ENCODE assay signal across 8 mouse cellular contexts in genomic region chr16:21423546-21423910, GRCm38 (mm10). TPM values are rescaled to one million over a fixed set of nuclear protein-coding genes. Genes with fewer than 3 reads are reported as not detected.
DNase-seq lines count a peak whose midpoint lies in the region; ATAC-seq and TF ChIP-seq lines count a peak whose summit lies in the region.

No protein-coding gene starts in this region.

- under 1% methylated on average over 10 of the region's 10 CpGs for WGBS in lung, adult 2 months
- 2% methylated on average over 10 of the region's 10 CpGs for WGBS in embryonic facial prominence, embryonic 10.5 days
- under 1% methylated on average over 10 of the region's 10 CpGs for WGBS in intestine, embryonic 16.5 days
- WGBS in midbrain, embryonic 10.5 days = 6% methylated on average over 10 of the region's 10 CpGs

- no peak for DNase-seq in lung, adult 2 months
- DNase-seq in lung, postnatal 4 days = no peak
- DNase-seq in embryonic facial prominence, embryonic 10.5 days (ENCODE audit: low spot score) = no peak
- DNase-seq in midbrain, embryonic 10.5 days (ENCODE audit: low spot score) = no peak
- DNase-seq in urinary bladder, postnatal 14 days (ENCODE audit: low spot score) = no peak
- DNase-seq in left cerebral cortex, postnatal 10 days (ENCODE audit: extremely low spot score in 1 of 2, low spot score in 2 of 2) = no peak

- no peaks in the 10 kb centered on the region for H3K36me3 ChIP-seq in embryonic facial prominence, embryonic 10.5 days (replicated peaks)
- H3K36me3 ChIP-seq in intestine, embryonic 16.5 days (ENCODE audit: control insufficient read depth, insufficient read depth, low read length) = no peaks in the 10 kb centered on the region
- no peaks in the 10 kb centered on the region for H3K36me3 ChIP-seq in midbrain, embryonic 10.5 days

- H3K4me1 ChIP-seq in lung, adult 2 months (ENCODE audit: control insufficient read depth, insufficient read depth, low read length) = peaks cover 3% of the 10 kb centered on the region
- H3K4me1 ChIP-seq in embryonic facial prominence, embryonic 10.5 days = peaks cover 20% of the 10 kb centered on the region
- H3K4me1 ChIP-seq in intestine, embryonic 16.5 days (ENCODE audit: control insufficient read depth, insufficient read depth, low read length) = no peaks in the 10 kb centered on the region
- peaks cover 14% of the 10 kb centered on the region for H3K4me1 ChIP-seq in midbrain, embryonic 10.5 days

- peak overlapping the region; percentile 69 for H3K4me2 ChIP-seq in intestine, embryonic 16.5 days (ENCODE audit: low read depth, low read length)

- peak; percentile 77 for ATAC-seq in intestine, embryonic 16.5 days
- no peak for ATAC-seq in activated CD4-positive, CD25-positive, alpha-beta regulatory T cell, adult 4 months

- H3K4me3 ChIP-seq in lung, adult 2 months (replicated peaks; ENCODE audit: extremely low read depth, low read depth, low read length) = peak overlapping the region; percentile 95
- H3K4me3 ChIP-seq in embryonic facial prominence, embryonic 10.5 days = peak overlapping the region; percentile 94
- peak overlapping the region; percentile 69 for H3K4me3 ChIP-seq in intestine, embryonic 16.5 days (ENCODE audit: low read length)
- H3K4me3 ChIP-seq in midbrain, embryonic 10.5 days = peak overlapping the region; percentile 95

- intact Hi-C loops in left cerebral cortex, postnatal 10 days (cut with DNase I) = no loop called here

- no peak for TF ChIP-seq CTCF in lung, adult 2 months (IDR thresholded peaks at IDR 0.05; ENCODE audit: insufficient read depth, low read length)

- no peak for TF ChIP-seq POLR2A in lung, adult 2 months (IDR thresholded peaks at IDR 0.05; ENCODE audit: borderline replicate concordance, extremely low read depth, low read depth, low read length)

- H3K9me3 ChIP-seq in embryonic facial prominence, embryonic 10.5 days = no peaks in the 10 kb centered on the region
- no peaks in the 10 kb centered on the region for H3K9me3 ChIP-seq in intestine, embryonic 16.5 days (ENCODE audit: control insufficient read depth, low read length)
- H3K9me3 ChIP-seq in midbrain, embryonic 10.5 days (replicated peaks) = no peaks in the 10 kb centered on the region

- peak overlapping the region; percentile 93 for H3K27ac ChIP-seq in embryonic facial prominence, embryonic 10.5 days (replicated peaks)
- peak overlapping the region; percentile 83 for H3K27ac ChIP-seq in intestine, embryonic 16.5 days (ENCODE audit: low read length)
- peak overlapping the region; percentile 92 for H3K27ac ChIP-seq in midbrain, embryonic 10.5 days (replicated peaks)

- peak overlapping the region; percentile 83 for H3K9ac ChIP-seq in intestine, embryonic 16.5 days (ENCODE audit: low read depth, low read length)

- H3K27me3 ChIP-seq in embryonic facial prominence, embryonic 10.5 days (replicated peaks; ENCODE audit: low read depth, poor library complexity, severe bottlenecking) = no peaks in the 10 kb centered on the region
- H3K27me3 ChIP-seq in intestine, embryonic 16.5 days (replicated peaks; ENCODE audit: control insufficient read depth, insufficient read depth, low read length) = no peaks in the 10 kb centered on the region
- H3K27me3 ChIP-seq in midbrain, embryonic 10.5 days (ENCODE audit: low read depth, poor library complexity, severe bottlenecking) = no peaks in the 10 kb centered on the region

RNA-seq across cellular contexts. Expression of gene Vps8, which starts 0.6 kb away (rescaled TPM):
- polyA plus RNA-seq in lung, adult 2 months (2012; rRNA removed) = 13.5 and 13.9 TPM in 2 replicates
- polyA plus RNA-seq in embryonic facial prominence, embryonic 10.5 days (2016; fragmentation: Nextera tagmentation; extraction: Ambion mirVana) = 16.4 and 16.6 TPM in 2 replicates
- polyA plus RNA-seq in intestine, embryonic 16.5 days (2015; fragmentation: Nextera tagmentation; extraction: Ambion mirVana) = 16.6 and 18.2 TPM in 2 replicates
- 18.9 and 23.1 TPM in 2 replicates for polyA plus RNA-seq in midbrain, embryonic 10.5 days (2016; fragmentation: Nextera tagmentation; extraction: Ambion mirVana)
- total RNA-seq in left cerebral cortex, postnatal 10 days (2021) = 10 to 100 TPM; 57.2 to 61.5 TPM
- 10 to 100 TPM; 13.5 to 15.2 TPM for polyA plus RNA-seq in activated CD4-positive, CD25-positive, alpha-beta regulatory T cell, adult 4 months (2017; shearing (Covaris generic))
